Mouse (Mus musculus): ENCODE results near the gene Ddx39.
A peak's percentile ranks its signal among the peaks of the same experiment; 100 is the strongest.

The Ddx39 gene

GRCm38 (mm10) chr8:83764717-83765116 is 49.7 kb downstream of the Ddx39 start:
- no peak for ATAC-seq (ENCODE audit: insufficient number of reproducible peaks, low FRiP score, low TSS enrichment)

- ATAC-seq (ENCODE audit: insufficient number of reproducible peaks, low FRiP score, low TSS enrichment): no peak
Measured at GRCm38 (mm10) chr8:83765663-83766062, 50.7 kb downstream of the Ddx39 start.

GRCm38 (mm10) chr8:83767442-83767841 is 52.5 kb downstream of the Ddx39 start:
- no peak for ATAC-seq (ENCODE audit: insufficient number of reproducible peaks, low FRiP score, low TSS enrichment)

- no peak for ATAC-seq (ENCODE audit: insufficient number of reproducible peaks, low FRiP score, low TSS enrichment)
Measured at GRCm38 (mm10) chr8:83768526-83768925, 53.5 kb downstream of the Ddx39 start.

GRCm38 (mm10) chr8:83769720-83770119 is 54.7 kb downstream of the Ddx39 start:
- no peak for ATAC-seq (ENCODE audit: insufficient number of reproducible peaks, low FRiP score, low TSS enrichment)

GRCm38 (mm10) chr8:83770669-83771068 is 55.7 kb downstream of the Ddx39 start:
- no peak for ATAC-seq (ENCODE audit: insufficient number of reproducible peaks, low FRiP score, low TSS enrichment)

- no peak for ATAC-seq (ENCODE audit: insufficient number of reproducible peaks, low FRiP score, low TSS enrichment)
Measured at GRCm38 (mm10) chr8:83771791-83772190, 56.8 kb downstream of the Ddx39 start.

- peak; percentile 75 for ATAC-seq (ENCODE audit: insufficient number of reproducible peaks, low FRiP score, low TSS enrichment)
Measured at GRCm38 (mm10) chr8:83772701-83773451, 57.9 kb downstream of the Ddx39 start.

- no peak for ATAC-seq (ENCODE audit: insufficient number of reproducible peaks, low FRiP score, low TSS enrichment)
Measured at GRCm38 (mm10) chr8:83773452-83773846, 58.5 kb downstream of the Ddx39 start.

- no peak for ATAC-seq (ENCODE audit: insufficient number of reproducible peaks, low FRiP score, low TSS enrichment)
Measured at GRCm38 (mm10) chr8:83774221-83774620, 59.2 kb downstream of the Ddx39 start.
